Mouse (Mus musculus) liver, embryonic 15.5 days (tissue): ENCODE data around the gene Aasdh. TPM values are rescaled to one million over a fixed set of nuclear protein-coding genes. Genes with fewer than 3 reads are reported as not detected.

ENCODE experiments used
- ATAC-seq: fragments of 200-750 bp; cut with Nextera tagmentation; 2 replicates; pipeline ENCODE4 v1.8.0; 2017; ENCODE audit warnings: moderate number of reproducible peaks, mild to moderate bottlenecking, moderate library complexity; ENCODE audit not compliant: insufficient read depth
- H3K27ac ChIP-seq: fragments of 300-500 bp; sonication (generic); replicated peaks from 2 replicates; pipeline ENCODE4 v1.5.1; 2015; ENCODE audit warnings: mild to moderate bottlenecking, inconsistent platforms
- H3K27me3 ChIP-seq: fragments of 300-500 bp; sonication (generic); 2 replicates; pipeline ENCODE4 v1.6.1; 2015; ENCODE audit warnings: mild to moderate bottlenecking, inconsistent platforms
- H3K36me3 ChIP-seq: fragments of 300-500 bp; sonication (generic); replicated peaks from 2 replicates; pipeline ENCODE4 v1.6.1; 2015; ENCODE audit warnings: moderate library complexity, mild to moderate bottlenecking, inconsistent platforms
- H3K4me1 ChIP-seq: fragments of 300-500 bp; sonication (generic); replicated peaks from 2 replicates; pipeline ENCODE4 v1.6.1; 2015; ENCODE audit warnings: inconsistent platforms
- H3K4me2 ChIP-seq: fragments of 300-500 bp; sonication (generic); 2 replicates; pipeline ENCODE4 v1.6.1; 2015; ENCODE audit warnings: moderate library complexity, mild to moderate bottlenecking, inconsistent platforms
- H3K4me3 ChIP-seq: fragments of 300-500 bp; sonication (generic); replicated peaks from 2 replicates; pipeline ENCODE4 v1.5.1; 2015; ENCODE audit warnings: mild to moderate bottlenecking, inconsistent platforms
- H3K9ac ChIP-seq: fragments of 300-500 bp; sonication (generic); 2 replicates; pipeline ENCODE4 v1.6.1; 2015; ENCODE audit warnings: moderate library complexity, mild to moderate bottlenecking, inconsistent platforms
- H3K9me3 ChIP-seq: fragments of 300-500 bp; sonication (generic); replicated peaks from 2 replicates; pipeline ENCODE4 v1.6.1; 2016; ENCODE audit warnings: inconsistent platforms
- WGBS: fragments of 180-500 bp; shearing (Covaris S2); methylation state at CpG from one replicate; pipeline ENCODE4 v1.1.7; 2015; ENCODE audit warnings: mixed read lengths; ENCODE audit not compliant: insufficient replicate concordance; 5-methylcytosine and 5-hydroxymethylcytosine counted together
- polyA plus RNA-seq: library from polyadenylated mRNA; unstranded; fragments of >200 nt; fragmentation: Nextera tagmentation; extraction: Ambion mirVana; gene quantifications from 2 replicates; pipeline ENCODE4 v1.2.1, GENCODE M21; 2015

Gene Aasdh
- polyA plus RNA-seq, 1 experiment from 2014 or later = 5.0 TPM

DNA sequence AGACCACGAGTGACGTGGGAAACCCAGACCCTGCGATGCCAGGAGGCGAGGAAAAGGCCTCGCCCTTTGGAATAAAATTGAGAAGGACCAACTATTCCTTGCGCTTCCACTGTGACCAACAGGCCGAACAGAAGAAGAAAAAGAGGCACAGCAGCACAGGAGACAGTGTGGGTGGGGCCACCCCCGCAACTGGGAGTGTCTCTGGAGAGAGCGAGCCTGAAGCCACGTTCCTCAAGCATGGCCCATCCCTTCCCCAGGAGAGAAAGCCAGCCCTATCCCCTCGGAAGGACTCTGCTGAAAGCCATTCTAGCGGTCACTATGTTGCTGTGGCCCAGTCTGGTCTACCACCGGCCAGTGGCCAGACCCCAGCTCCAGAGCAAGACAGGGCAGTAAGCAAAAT lies 46.9 kb downstream of the Aasdh start:
- Histone ChIP-seq H3K4me2 (no peak overlapping the region), H3K4me3 (no peak overlapping the region), H3K9ac (no peak overlapping the region), H3K4me1 (peaks cover 13% of the 10 kb centered on the region; the same call in 1 of the 2 replicates), H3K27ac (no peak overlapping the region), H3K27me3 (peaks cover 47% of the 10 kb centered on the region), H3K9me3 (no peaks in the 10 kb centered on the region), H3K36me3 (peaks cover 7% of the 10 kb centered on the region; the same call in 1 of the 2 replicates)
- ATAC-seq = no peak
- WGBS = 76% methylated on average over 13 of the region's 13 CpGs

DNA sequence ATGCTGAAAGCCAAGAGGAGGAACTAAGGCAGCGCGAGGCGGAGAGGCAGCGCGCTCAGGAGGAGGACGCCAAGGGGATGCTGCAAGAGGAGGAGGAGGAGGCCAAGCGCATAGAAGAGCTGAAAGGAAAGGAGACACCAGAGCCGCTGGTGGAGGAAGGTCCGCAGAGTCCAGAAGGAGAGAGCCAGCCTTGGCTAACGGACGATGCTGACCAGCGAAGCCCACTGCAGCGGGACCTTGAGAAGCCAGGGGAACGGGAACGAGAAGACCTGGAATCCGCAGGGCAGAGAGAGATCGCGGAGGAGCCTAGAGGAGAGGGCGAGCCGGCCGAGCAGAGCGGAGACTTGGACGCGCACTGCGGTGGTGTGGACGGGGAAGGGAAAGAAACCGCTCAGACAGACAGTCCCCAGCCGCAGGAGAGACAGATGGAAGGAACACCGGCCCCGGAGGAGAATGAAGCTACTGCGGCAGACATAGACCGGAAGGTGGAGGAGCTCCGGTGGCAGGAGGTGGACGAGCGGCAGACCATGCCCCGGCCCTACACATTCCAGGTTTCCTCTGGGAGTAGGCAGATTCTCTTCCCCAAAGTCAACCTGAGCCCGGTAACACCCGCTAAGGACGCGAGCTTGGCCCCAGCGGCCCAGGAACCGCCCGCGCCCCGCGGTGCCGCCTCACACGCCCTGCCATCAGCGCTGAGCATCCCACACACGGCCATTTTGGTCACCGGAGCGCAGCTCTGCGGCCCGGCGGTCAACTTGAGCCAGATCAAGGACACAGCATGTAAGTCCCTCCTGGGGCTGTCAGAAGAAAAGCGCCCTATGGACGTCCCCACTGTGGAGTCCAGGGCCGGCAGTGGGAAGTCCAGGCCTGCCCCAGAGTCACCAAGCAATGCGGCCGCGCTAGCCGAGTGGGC lies 48.0 kb downstream of the Aasdh start:
- Histone ChIP-seq H3K9me3 (no peaks in the 10 kb centered on the region), H3K4me3 (peak overlapping the region; percentile 29), H3K4me2 (peak overlapping the region; percentile 52), H3K36me3 (peaks cover 7% of the 10 kb centered on the region; the same call in 1 of the 2 replicates), H3K27me3 (peaks cover 47% of the 10 kb centered on the region), H3K27ac (no peak overlapping the region), H3K9ac (no peak overlapping the region), H3K4me1 (peaks cover 13% of the 10 kb centered on the region; the same call in 1 of the 2 replicates)
- ATAC-seq = no peak
- 34% methylated on average over 62 of the region's 62 CpGs for WGBS

DNA sequence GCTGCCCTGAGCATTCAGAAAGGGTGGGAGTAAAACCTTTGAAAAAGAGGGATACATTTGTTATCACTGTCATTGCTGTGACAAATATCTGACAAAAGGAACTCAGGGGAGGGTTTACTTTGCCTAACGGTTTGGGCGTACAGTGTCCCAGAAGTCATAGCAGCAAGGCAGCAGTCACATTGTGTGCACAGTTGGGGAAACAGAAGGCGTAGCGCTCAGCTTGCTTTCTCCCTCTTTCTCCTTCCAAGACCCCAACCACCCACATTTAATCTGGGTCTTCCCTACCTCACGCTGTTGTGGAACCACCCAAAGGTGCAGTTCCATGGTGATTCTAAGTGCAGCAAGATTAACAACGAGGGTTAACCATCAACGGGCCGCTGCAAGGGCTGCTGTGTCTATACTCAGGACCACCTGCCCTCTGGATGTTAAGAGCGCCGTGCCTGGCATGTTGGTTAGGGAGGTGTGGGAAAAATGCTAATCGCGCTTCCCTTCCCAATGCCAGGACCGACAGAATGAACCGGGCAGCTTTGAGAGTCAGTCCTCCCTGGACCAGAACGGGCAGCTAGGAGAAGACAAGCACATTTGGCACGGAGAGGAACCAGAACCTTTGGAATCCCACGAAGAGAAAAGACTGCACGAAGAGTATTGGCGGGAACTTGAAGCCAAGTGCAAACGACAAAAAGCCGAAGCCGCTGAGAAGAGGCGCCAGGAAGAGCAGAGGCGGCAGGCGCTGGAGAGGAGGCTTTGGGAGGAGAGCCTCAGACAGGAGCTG lies 49.3 kb downstream of the Aasdh start:
- WGBS = 36% methylated on average over 25 of the region's 25 CpGs
- Histone ChIP-seq H3K27ac (no peak overlapping the region), H3K4me1 (peaks cover 13% of the 10 kb centered on the region; the same call in 1 of the 2 replicates), H3K4me2 (peak overlapping the region; percentile 52; the same call in 1 of the 2 replicates), H3K9ac (no peak overlapping the region), H3K4me3 (no peak overlapping the region), H3K36me3 (peaks cover 7% of the 10 kb centered on the region; the same call in 1 of the 2 replicates), H3K27me3 (peaks cover 47% of the 10 kb centered on the region), H3K9me3 (no peaks in the 10 kb centered on the region)
- ATAC-seq = no peak

DNA sequence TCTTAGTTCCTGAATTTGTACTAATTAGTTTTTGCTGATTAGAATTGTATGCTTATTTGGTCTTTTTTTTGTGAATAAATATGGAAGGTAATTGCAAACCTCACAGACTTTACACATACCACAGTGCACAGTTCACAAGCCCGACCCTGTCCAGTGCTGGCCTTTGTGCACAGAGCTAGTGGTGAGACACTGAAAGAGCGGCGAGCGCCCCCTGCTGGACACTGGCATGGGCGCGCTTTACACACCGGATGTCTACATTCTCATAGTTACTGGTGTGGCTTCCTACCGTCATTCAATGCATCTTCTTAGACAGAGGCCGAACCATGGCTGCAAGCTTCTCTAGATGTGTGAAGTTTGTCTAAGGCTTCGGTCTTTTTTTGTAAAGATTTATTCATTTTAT lies 51.8 kb downstream of the Aasdh start:
- ATAC-seq = peak; percentile 70; the same call in 1 of the 2 replicates
- Histone ChIP-seq H3K4me3 (no peak overlapping the region), H3K27me3 (peaks cover 38% of the 10 kb centered on the region), H3K9me3 (no peaks in the 10 kb centered on the region), H3K4me1 (peaks cover 13% of the 10 kb centered on the region; the same call in 1 of the 2 replicates), H3K4me2 (no peak overlapping the region), H3K9ac (no peak overlapping the region), H3K27ac (no peak overlapping the region), H3K36me3 (peaks cover 7% of the 10 kb centered on the region; the same call in 1 of the 2 replicates)
- 7% methylated on average over 10 of the region's 10 CpGs for WGBS

DNA sequence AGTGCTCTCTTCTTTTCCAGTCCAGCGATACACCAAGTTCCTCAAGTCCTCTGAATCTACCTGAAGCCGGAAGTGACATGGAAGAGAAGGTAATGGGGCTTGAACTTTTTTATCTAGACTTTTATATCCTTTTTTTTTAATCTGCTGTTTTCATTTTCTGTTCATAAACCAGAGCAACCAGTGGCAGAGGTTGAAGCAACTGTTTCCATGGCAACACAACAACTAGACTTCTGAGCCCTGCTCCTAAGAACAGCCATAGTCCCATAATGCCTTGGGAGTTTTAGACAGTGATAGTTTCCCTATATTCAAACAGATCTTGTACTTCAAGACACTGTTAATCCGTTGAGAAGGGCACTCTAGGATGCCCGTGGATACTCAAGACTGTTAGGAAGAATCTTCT lies 54.0 kb downstream of the Aasdh start:
- H3K4me3 ChIP-seq = no peak overlapping the region
- H3K27ac ChIP-seq = no peak overlapping the region
- no peak overlapping the region for H3K9ac ChIP-seq
- peaks cover 16% of the 10 kb centered on the region for H3K27me3 ChIP-seq
- ATAC-seq = no peak
- WGBS = 70% methylated on average over 4 of the region's 4 CpGs
- no peak overlapping the region for H3K4me2 ChIP-seq
- no peaks in the 10 kb centered on the region for H3K9me3 ChIP-seq
- no peaks in the 10 kb centered on the region for H3K36me3 ChIP-seq
- H3K4me1 ChIP-seq = peaks cover 2% of the 10 kb centered on the region; the same call in 1 of the 2 replicates

DNA sequence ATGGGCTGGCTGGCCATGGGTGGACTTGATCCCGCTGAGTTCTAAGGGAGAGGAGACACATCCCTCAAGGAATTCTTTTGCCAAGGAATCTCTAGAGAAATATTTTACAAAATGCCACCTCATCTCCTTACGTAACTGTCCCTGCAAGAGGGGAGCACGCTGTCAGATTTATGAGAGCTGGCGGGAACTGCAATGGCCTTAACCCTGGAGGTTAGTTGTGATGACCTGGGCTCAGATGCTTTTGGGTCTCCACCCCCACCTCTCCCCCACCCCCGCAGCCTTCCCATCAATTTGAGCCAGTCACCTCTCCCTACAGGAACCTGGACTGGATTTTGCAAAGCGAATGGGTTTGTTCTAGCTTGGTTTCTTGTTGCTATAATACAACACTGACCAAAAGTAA lies 58.2 kb downstream of the Aasdh start:
- H3K27me3 ChIP-seq = no peaks in the 10 kb centered on the region
- no peak overlapping the region for H3K9ac ChIP-seq
- 78% methylated on average over 6 of the region's 6 CpGs for WGBS
- no peak overlapping the region for H3K4me3 ChIP-seq
- no peaks in the 10 kb centered on the region for H3K4me1 ChIP-seq
- no peak overlapping the region for H3K4me2 ChIP-seq
- no peak for ATAC-seq
- H3K9me3 ChIP-seq = no peaks in the 10 kb centered on the region
- H3K36me3 ChIP-seq = no peaks in the 10 kb centered on the region
- H3K27ac ChIP-seq = no peak overlapping the region

DNA sequence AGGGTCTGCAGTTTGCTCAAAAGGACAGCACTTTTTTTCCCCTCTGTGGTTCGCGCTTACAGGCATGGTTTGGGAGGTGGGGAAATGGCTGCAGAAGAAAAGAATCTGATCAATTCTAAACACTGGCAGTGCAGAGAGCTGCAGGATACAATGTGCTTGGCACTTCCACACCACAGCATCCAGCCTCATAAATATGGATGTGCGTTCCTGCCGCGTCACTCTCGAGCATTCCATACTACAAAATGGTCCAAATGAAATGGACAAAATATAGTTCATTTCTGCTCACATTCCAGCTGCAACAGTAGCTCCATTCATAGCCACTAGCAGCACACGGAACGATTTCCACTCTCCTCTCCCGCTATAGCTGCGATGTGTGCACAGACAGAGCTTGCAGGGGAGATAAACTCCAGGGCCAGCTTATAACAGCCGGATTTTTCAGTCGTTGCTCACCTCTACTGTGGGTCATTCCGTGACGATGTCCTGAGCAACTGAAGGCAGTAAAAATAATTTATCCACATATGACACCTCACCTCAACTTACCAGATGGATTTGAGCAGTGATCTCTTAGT lies 60.6 kb downstream of the Aasdh start:
- H3K9me3 ChIP-seq = no peaks in the 10 kb centered on the region
- H3K4me3 ChIP-seq = no peak overlapping the region
- no peak overlapping the region for H3K9ac ChIP-seq
- 84% methylated on average over 14 of the region's 14 CpGs for WGBS
- no peak for ATAC-seq
- no peak overlapping the region for H3K27ac ChIP-seq
- no peak overlapping the region for H3K4me2 ChIP-seq
- H3K36me3 ChIP-seq = no peaks in the 10 kb centered on the region
- H3K4me1 ChIP-seq = 0 out of 2 replicates have a peak, but pooled peaks cover 4% of the 10 kb centered on the region
- H3K27me3 ChIP-seq = no peaks in the 10 kb centered on the region

DNA sequence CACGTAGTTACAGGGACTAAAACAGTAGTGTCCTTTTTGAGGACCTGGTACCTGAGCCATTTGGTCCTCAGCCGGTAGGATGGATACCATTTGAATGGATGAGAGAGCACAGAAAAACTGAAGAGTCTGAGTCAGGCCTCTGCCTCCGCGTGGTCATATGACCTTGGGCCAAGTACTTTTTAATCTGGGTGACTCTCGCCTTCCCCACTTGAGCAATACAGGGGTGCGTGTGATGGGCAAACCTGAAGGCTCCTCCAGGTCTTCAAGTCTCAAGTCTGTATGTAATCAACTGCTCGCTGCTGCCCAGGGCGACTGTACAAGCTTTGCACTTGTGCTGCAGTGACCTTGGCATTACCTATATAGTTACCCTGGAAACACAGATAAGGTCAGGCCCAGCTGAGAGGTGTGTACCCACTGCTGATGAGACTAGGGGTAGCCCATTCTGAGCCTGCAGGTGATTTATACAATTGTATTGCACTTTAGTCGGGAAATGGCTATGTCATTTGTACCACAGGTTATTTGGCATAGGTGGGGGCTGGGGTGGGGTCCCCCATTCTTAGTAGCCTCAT lies 61.4 kb downstream of the Aasdh start:
- Histone ChIP-seq H3K4me3 (no peak overlapping the region), H3K4me1 (0 out of 2 replicates have a peak, but pooled peaks cover 4% of the 10 kb centered on the region), H3K27me3 (no peaks in the 10 kb centered on the region), H3K36me3 (no peaks in the 10 kb centered on the region), H3K4me2 (no peak overlapping the region), H3K9ac (no peak overlapping the region), H3K9me3 (no peaks in the 10 kb centered on the region), H3K27ac (no peak overlapping the region)
- ATAC-seq = no peak
- 77% methylated on average over 9 of the region's 9 CpGs for WGBS

DNA sequence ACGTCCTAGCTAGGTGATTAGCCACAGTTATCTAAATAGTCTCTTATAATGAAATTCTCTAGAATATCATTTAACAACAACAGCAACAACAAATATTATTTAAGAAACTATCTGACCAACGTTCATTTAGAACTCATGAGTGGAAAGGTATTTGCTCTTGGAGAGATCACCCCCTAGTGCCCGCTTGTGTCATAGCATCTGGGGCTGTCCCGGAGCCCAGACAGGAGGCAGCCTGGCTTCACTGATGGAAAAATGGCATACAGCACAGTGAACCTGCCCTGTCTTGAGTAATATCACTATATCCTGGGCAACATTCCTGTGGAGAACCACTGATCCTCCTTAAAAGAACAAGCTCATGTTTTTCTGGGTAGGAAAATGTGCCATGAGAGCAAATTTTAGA lies 61.9 kb downstream of the Aasdh start:
- H3K36me3 ChIP-seq = no peaks in the 10 kb centered on the region
- WGBS = 17% methylated on average over 4 of the region's 4 CpGs
- H3K9me3 ChIP-seq = no peaks in the 10 kb centered on the region
- H3K4me2 ChIP-seq = no peak overlapping the region
- H3K4me1 ChIP-seq = 0 out of 2 replicates have a peak, but pooled peaks cover 4% of the 10 kb centered on the region
- H3K9ac ChIP-seq = no peak overlapping the region
- ATAC-seq = no peak
- H3K27me3 ChIP-seq = no peaks in the 10 kb centered on the region
- no peak overlapping the region for H3K27ac ChIP-seq
- H3K4me3 ChIP-seq = no peak overlapping the region

DNA sequence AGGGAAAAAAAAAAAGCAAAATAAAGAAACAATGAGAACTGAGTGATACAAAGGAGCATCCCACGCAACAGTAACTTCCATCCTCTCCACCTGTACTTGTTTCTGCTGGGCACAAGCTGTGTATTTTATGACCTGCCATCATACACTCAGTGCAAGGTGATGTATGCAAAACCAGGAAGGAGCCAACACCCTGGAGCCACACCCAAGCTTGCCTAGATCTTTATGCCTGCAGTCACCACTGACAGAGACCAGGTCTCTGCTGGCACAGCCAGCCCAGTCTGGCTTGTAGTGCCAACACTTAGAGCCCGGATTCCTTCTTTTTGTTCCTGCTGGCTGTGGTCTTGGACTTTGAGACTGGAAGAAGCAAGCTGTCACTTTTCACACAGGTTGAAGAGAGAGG lies 63.5 kb downstream of the Aasdh start:
- Histone ChIP-seq H3K27ac (no peak overlapping the region), H3K36me3 (no peaks in the 10 kb centered on the region), H3K4me3 (no peak overlapping the region), H3K27me3 (no peaks in the 10 kb centered on the region), H3K9me3 (no peaks in the 10 kb centered on the region), H3K4me2 (no peak overlapping the region), H3K4me1 (0 out of 2 replicates have a peak, but pooled peaks cover 4% of the 10 kb centered on the region), H3K9ac (no peak overlapping the region)
- no peak for ATAC-seq
- 77% methylated on average over 2 of the region's 2 CpGs for WGBS
